Mouse (Mus musculus) ES-Bruce4 (cell line): Measurements from ENCODE around the gene Galk1. TPM values are rescaled to one million over a fixed set of nuclear protein-coding genes. Genes with fewer than 3 reads are reported as not detected.

ENCODE experiments used
- H3K27ac ChIP-seq: 2 replicates; pipeline ENCODE4 v1.5.1; 2012; ENCODE audit warnings: low read length, inconsistent platforms; ENCODE audit not compliant: insufficient read depth
- H3K27me3 ChIP-seq: 2 replicates; pipeline ENCODE4 v1.6.1; 2012; ENCODE audit warnings: mild to moderate bottlenecking, low read length, inconsistent platforms; ENCODE audit not compliant: control insufficient read depth, poor library complexity, insufficient read depth, severe bottlenecking
- H3K36me3 ChIP-seq: 2 replicates; pipeline ENCODE4 v1.6.1; 2012; ENCODE audit warnings: inconsistent platforms, mild to moderate bottlenecking, low read length, moderate library complexity; ENCODE audit not compliant: control insufficient read depth, poor library complexity, insufficient read depth, severe bottlenecking
- H3K4me1 ChIP-seq: one replicate; pipeline ENCODE4 v1.8.1; 2011; ENCODE audit warnings: low read length; ENCODE audit not compliant: control insufficient read depth, insufficient read depth
- H3K4me3 ChIP-seq: 2 replicates; pipeline ENCODE4 v1.5.1; 2011; ENCODE audit warnings: low read depth, mild to moderate bottlenecking, low read length
- H3K9ac ChIP-seq: 2 replicates; pipeline ENCODE4 v1.6.1; 2012; ENCODE audit warnings: low read depth, mild to moderate bottlenecking, inconsistent platforms; ENCODE audit not compliant: poor library complexity, severe bottlenecking
- H3K9me3 ChIP-seq: replicated peaks from 2 replicates; pipeline ENCODE4 v1.6.1; 2012; ENCODE audit warnings: mild to moderate bottlenecking, low read length, inconsistent platforms; ENCODE audit not compliant: control insufficient read depth, poor library complexity, insufficient read depth, severe bottlenecking
- CTCF ChIP-seq: IDR thresholded peaks from one replicate; pipeline ENCODE4 v1.8.1; 2011; ENCODE audit warnings: low read depth, low read length
- EP300 ChIP-seq: IDR thresholded peaks from 2 replicates; pipeline ENCODE4 v1.6.1; 2011; ENCODE audit warnings: low read depth, low read length; ENCODE audit not compliant: insufficient read depth
- POLR2A ChIP-seq: IDR thresholded peaks from one replicate; pipeline ENCODE4 v1.8.1; 2011; ENCODE audit warnings: low read length; ENCODE audit not compliant: insufficient read depth
- polyA plus RNA-seq: library from polyadenylated mRNA; stranded (reverse); fragments of >200 nt; gene quantifications from 2 replicates; pipeline ENCODE4 v1.2.4, GENCODE M21; 2011; ENCODE audit warnings: low read depth; ENCODE audit not compliant: missing spikeins, insufficient read depth, insufficient read length

Gene Galk1
- polyA plus RNA-seq, 1 experiment: 96.4 TPM

DNA sequence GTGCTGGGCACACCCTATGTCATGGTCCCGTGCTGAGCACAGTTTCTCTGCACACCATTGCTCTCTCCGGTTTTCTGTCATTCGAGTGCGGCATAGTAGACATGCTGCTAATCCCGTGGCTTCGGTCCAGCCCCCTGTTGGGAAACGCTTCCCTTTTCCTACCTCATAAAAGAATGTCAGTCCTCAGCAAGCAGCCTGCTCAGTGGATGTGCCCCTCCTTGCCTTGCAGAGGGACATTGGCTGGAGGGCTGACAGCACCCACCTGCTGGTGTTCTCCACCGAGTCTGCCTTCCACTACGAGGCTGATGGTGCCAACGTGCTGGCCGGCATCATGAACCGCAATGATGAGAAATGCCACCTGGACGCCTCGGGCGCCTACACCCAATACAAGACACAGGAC lies 30.0 kb downstream of the Galk1 start:
- Histone ChIP-seq H3K27me3 (no peaks in the 10 kb centered on the region), H3K9ac (no peak overlapping the region), H3K9me3 (no peaks in the 10 kb centered on the region), H3K4me3 (no peak overlapping the region), H3K27ac (no peak overlapping the region), H3K36me3 (no peaks in the 10 kb centered on the region), H3K4me1 (no peaks in the 10 kb centered on the region)
- TF ChIP-seq POLR2A (no peak), EP300 (no peak)

DNA sequence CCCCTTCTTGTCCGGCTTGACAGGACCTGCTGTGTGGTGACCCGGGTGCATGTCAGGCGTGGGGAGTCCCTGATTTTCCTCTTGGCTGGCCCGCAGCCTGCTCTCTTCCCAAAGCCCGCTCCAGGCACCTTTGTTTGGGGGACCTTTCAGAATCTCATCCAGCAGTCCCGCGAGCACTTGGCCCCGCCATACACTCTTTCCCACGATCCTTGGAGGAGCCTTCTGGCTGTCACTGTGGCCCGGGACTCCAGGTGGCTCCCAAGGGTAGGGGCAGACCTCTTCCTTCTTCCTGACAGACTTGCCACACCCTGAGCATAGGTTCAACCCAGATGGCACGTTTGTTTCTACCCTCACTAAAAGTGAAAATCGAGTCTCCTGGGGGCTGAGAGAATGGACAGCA lies 37.0 kb downstream of the Galk1 start:
- H3K4me1 ChIP-seq: peaks cover 3% of the 10 kb centered on the region
- no peaks in the 10 kb centered on the region for H3K9me3 ChIP-seq
- peak overlapping the region; percentile 71 for H3K9ac ChIP-seq
- H3K4me3 ChIP-seq: peak overlapping the region; percentile 66
- H3K27ac ChIP-seq: no peak overlapping the region
- H3K27me3 ChIP-seq: no peaks in the 10 kb centered on the region
- H3K36me3 ChIP-seq: no peaks in the 10 kb centered on the region
- TF ChIP-seq EP300: no peak
- no peak for TF ChIP-seq POLR2A
- no peak for TF ChIP-seq CTCF

DNA sequence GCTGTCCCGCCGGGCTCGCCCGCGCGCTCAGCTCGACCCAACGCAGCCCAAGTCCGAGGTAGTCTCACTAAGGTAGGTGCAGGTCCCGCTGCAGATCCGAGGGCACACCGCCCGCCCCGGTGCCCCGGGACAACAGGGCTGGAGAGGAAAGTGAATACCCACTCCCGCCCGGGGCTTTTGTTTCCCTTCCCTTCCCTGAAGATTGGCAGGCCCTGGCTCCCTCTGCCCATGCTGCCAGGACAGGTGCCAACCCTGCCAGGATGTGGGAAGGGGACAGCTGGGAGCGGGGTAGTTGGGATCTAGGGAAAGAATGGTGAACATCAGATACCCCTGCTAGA lies 37.5 kb downstream of the Galk1 start:
- Histone ChIP-seq H3K27ac (no peak overlapping the region), H3K9ac (peak overlapping the region; percentile 71), H3K9me3 (no peaks in the 10 kb centered on the region), H3K27me3 (no peaks in the 10 kb centered on the region), H3K4me1 (peaks cover 4% of the 10 kb centered on the region), H3K4me3 (peak overlapping the region; percentile 66), H3K36me3 (no peaks in the 10 kb centered on the region)
- TF ChIP-seq EP300 (no peak), POLR2A (no peak), CTCF (no peak)

DNA sequence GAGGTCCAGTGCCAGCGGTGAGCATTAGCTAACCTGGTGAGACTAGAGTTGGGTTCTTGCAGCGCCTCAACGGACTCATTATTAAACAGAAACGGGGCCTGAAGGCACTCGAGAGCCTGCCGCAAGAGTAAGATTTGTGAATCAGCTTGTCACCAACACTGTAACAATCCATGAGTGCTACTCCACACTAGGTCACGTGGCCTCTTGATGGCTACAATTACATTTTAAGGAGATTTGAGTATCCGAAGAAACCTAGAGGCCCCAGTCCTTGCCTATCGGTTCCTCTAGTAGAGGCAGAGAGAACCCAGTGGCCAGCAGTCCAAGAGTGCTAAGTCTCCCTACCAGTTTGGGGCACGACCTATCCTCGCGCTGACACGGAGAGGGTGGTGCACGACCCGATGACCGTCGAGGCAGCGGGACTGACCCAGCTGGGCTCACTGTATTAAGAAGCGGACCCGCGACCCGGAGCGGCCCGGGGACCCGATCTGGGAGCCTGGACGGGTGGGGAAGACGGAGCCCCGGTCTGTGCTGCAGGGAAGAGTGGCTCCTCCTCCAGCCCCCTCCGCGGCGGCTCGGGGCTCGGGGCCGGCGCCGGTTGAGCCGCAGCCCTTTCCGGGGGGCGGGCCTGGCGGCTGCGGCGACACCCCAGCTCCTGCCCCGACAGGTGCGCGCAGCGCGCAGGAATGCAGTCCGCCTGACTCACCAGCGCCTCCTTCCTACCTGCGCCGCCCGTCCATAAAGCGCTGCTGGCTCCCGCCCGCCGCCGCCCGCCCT lies 38.0 kb downstream of the Galk1 start, which contains the start of gene Itgb4:
Gene Itgb4 (plus strand): TSS at position 401 of the 774 bp plus-strand sequence.
- Histone ChIP-seq H3K27me3 (no peaks in the 10 kb centered on the region), H3K9ac (peak within 1 kb of the TSS; percentile 71), H3K4me1 (peaks cover 4% of the 10 kb centered on the region), H3K27ac (no peak within 1 kb of the TSS), H3K36me3 (no peaks in the 10 kb centered on the region), H3K4me3 (peak within 1 kb of the TSS; percentile 66), H3K9me3 (no peaks in the 10 kb centered on the region)
- TF ChIP-seq POLR2A: no peak
- TF ChIP-seq CTCF: peak; percentile 34
- TF ChIP-seq EP300: no peak

DNA sequence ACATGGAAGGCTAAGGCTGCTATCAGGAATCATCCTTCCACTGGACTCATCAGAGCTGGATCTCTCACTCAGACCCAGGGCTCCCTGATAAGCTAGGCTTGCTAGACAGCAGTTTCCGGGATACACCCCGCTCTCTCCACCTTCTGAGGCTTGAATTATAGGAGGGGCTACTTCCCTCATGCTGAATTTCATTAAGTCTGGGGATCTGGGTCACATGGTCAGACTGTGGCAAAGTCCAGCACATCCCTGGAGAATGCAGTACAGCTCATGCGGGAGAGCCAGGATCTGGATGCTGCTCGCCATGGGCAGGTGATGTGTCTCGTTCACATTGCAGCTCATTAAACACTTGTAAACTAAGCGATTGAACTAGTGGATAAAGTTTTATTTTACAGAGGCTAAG lies 41.5 kb downstream of the Galk1 start:
- Histone ChIP-seq H3K9ac (peak overlapping the region; percentile 65), H3K4me3 (no peak overlapping the region), H3K9me3 (no peaks in the 10 kb centered on the region), H3K27ac (peak overlapping the region; percentile 92), H3K36me3 (no peaks in the 10 kb centered on the region), H3K4me1 (peaks cover 5% of the 10 kb centered on the region), H3K27me3 (no peaks in the 10 kb centered on the region)
- TF ChIP-seq POLR2A: no peak
- no peak for TF ChIP-seq CTCF
- TF ChIP-seq EP300: no peak

DNA sequence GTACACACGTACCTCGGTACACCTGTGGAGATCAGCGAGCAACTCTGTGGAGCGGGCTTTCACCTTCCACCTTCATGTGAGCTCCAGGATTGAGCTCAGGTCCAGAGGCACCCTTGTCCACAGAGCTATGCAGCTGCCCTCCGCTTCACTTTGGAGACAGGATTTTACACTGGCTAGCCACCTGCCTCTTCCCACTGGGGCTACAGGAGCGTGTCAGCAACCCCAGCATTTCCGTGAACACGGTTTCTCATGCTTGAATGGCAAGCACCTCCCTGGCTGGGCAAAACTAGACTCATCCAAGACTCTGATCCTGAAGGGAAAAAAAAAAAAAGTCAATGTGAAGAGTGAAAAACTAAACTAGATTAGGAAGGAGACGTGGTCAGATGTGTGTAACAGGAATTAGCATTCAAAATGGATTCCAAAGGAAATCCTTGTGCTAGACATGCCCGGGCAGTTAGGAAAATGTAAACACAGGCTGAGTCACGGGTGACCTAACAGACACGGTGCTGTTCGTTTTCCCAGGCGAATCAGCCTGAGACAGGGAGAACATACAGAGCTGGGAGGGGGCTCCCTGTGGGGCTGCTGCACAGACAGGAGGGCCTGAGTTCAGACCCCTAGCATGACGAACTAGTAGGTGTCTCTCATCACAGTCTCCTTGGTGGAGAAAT lies 42.4 kb downstream of the Galk1 start:
- H3K27me3 ChIP-seq: no peaks in the 10 kb centered on the region
- H3K4me1 ChIP-seq: peaks cover 5% of the 10 kb centered on the region
- peak overlapping the region; percentile 65 for H3K9ac ChIP-seq
- peaks cover under 1% of the 10 kb centered on the region; the same call in 1 of the 2 replicates for H3K36me3 ChIP-seq
- H3K4me3 ChIP-seq: no peak overlapping the region
- TF ChIP-seq EP300 (peak; percentile 71; the same call in 1 of the 2 replicates), POLR2A (no peak)
- H3K27ac ChIP-seq: peak overlapping the region; percentile 92
- no peaks in the 10 kb centered on the region for H3K9me3 ChIP-seq
